Mouse (Mus musculus): Measurements from ENCODE around the gene Serpina1f. TPM values are rescaled to one million over a fixed set of nuclear protein-coding genes. Genes with fewer than 3 reads are reported as not detected.
"Not testable (repeated sequence)": the region's sequence is repeated elsewhere in the genome, so short reads cannot be mapped to it uniquely, and the experiment has no call there.

Serpina1f gene
- polyA plus RNA-seq, 1 experiment from 2014 or later, result not detected

DNA sequence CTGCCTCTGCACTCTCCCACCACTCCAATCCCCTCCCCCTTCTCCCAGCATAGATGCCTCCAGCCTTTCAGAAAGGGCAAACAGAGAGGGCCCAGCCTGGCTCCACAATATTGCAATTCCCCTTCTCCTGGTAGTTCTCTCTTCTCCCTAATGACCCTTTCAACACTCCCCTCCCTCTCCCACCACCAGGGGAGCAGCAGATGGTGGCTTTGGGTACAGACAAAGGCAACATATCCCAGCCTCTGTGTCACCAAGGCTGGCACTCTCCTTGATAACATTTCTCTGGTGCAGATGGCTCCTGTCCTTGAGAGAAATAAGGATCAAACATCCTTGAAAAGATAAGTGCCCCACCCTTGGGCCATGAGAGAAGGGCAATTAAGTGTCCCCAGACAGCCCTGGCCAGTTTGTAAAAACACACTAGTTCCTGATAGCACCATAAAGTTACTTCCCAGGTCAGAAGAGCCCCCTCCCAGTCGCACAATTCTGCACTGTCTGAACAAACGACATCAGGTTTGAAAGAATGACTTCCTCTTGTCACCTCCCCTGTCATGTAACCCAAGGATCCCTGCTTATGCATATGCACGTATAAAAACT, 7.0 kb downstream of the Serpina1f start:
- Histone ChIP-seq H3K27me3 (ENCODE audit: control insufficient read depth, insufficient read depth, low read length) (no peaks in the 10 kb centered on the region), H3K9me3 (ENCODE audit: control insufficient read depth, low read length) (no peaks in the 10 kb centered on the region), H3K27ac (ENCODE audit: low read depth, low read length) (no peak overlapping the region), H3K4me3 (ENCODE audit: low read depth, low read length) (no peak overlapping the region), H3K4me2 (no peak overlapping the region), H3K4me1 (ENCODE audit: control insufficient read depth, insufficient read depth, low read length) (no peaks in the 10 kb centered on the region), H3K36me3 (ENCODE audit: control insufficient read depth, insufficient read depth, low read length) (no peaks in the 10 kb centered on the region), H3K9ac (ENCODE audit: low read length) (no peak overlapping the region)
- 0 out of 2 replicates have a peak, but pooled peaks have one; percentile 47 for ATAC-seq (ENCODE audit: low FRiP score)
- 71% methylated on average over 3 of the region's 3 CpGs for WGBS
- peak; percentile 78 for DNase-seq (ENCODE audit: low spot score, missing footprints)

DNA sequence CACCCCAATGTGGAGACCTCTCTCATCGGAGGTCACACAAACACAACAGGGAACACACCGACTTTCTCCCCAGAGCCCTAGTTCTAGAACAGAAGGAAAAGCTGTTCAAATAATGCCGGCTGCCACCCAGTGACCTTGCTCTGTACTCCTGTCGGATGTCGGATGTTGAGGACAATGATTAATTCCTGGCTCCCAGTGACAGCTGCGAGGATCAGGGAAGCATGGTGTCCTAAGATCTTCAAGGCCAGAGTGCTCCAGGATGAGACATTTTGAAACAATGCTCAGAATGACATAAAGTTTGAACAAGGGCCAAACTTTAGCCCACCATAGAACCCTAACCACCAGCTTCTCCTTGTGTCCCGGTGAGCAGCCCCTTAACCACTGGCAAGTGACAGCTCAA, 8.3 kb downstream of the Serpina1f start:
- Histone ChIP-seq H3K27ac (ENCODE audit: low read depth, low read length) (no peak overlapping the region), H3K9me3 (ENCODE audit: control insufficient read depth, low read length) (no peaks in the 10 kb centered on the region), H3K27me3 (ENCODE audit: control insufficient read depth, insufficient read depth, low read length) (no peaks in the 10 kb centered on the region), H3K9ac (ENCODE audit: low read length) (no peak overlapping the region), H3K4me3 (ENCODE audit: low read depth, low read length) (no peak overlapping the region), H3K36me3 (ENCODE audit: control insufficient read depth, insufficient read depth, low read length) (no peaks in the 10 kb centered on the region), H3K4me2 (no peak overlapping the region), H3K4me1 (ENCODE audit: control insufficient read depth, insufficient read depth, low read length) (no peaks in the 10 kb centered on the region)
- DNase-seq (ENCODE audit: low spot score, missing footprints), result peak; percentile 81
- 69% methylated on average over 7 of the region's 7 CpGs for WGBS
- ATAC-seq (ENCODE audit: low FRiP score), result 0 out of 2 replicates have a peak, but pooled peaks have one; percentile 31

DNA sequence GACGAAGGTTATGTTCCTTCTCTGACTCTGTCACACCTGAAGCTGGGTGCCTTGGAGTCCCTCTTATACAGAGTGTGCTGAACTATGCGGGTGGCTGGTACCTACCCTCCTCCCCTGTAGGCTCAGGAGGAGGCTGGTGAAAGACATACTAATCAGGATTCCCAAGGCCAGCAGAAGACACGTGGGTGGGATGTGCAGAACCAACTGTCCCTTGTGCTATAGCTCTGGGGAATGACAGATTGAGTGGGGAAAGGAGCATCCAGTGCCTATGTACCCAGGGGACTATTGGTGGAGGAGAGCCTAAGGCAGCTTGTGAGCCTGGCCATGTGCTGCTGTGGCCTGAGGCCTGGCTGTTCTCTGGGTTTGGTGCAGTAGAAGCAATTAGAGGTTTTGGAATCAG, 9.3 kb downstream of the Serpina1f start:
- Histone ChIP-seq H3K9ac (ENCODE audit: low read length) (no peak overlapping the region), H3K9me3 (ENCODE audit: control insufficient read depth, low read length) (no peaks in the 10 kb centered on the region), H3K4me3 (ENCODE audit: low read depth, low read length) (no peak overlapping the region), H3K36me3 (ENCODE audit: control insufficient read depth, insufficient read depth, low read length) (no peaks in the 10 kb centered on the region), H3K4me1 (ENCODE audit: control insufficient read depth, insufficient read depth, low read length) (no peaks in the 10 kb centered on the region), H3K4me2 (no peak overlapping the region), H3K27me3 (ENCODE audit: control insufficient read depth, insufficient read depth, low read length) (no peaks in the 10 kb centered on the region), H3K27ac (ENCODE audit: low read depth, low read length) (no peak overlapping the region)
- no peak for DNase-seq (ENCODE audit: low spot score, missing footprints)
- ATAC-seq (ENCODE audit: low FRiP score), result no peak
- 73% methylated on average over 3 of the region's 3 CpGs for WGBS

DNA sequence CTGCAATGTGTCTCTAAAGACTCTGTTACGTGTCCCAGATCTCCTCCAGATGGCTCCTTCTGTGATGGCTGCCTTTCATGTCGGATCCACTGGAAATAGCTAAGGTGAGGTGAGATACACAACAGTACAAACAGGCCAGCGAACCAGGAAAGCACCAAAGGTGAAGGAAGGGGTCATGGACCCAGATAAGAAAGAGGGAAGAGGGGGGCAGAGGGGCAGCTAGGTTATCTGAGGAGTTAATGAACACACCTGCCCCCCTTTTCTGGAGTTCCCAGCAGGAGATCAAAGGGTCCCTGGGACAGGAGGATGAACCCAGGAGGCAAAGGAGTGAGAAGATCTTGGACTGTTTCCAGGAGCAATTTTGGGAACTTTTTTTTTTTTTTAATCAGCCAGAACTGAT, 9.9 kb downstream of the Serpina1f start:
- WGBS, result 82% methylated on average over 3 of the region's 3 CpGs
- H3K36me3 ChIP-seq (ENCODE audit: control insufficient read depth, insufficient read depth, low read length), result no peaks in the 10 kb centered on the region
- DNase-seq (ENCODE audit: low spot score, missing footprints) (no peak), ATAC-seq (ENCODE audit: low FRiP score) (no peak)
- no peaks in the 10 kb centered on the region for H3K27me3 ChIP-seq (ENCODE audit: control insufficient read depth, insufficient read depth, low read length)
- no peak overlapping the region for H3K27ac ChIP-seq (ENCODE audit: low read depth, low read length)
- H3K9me3 ChIP-seq (ENCODE audit: control insufficient read depth, low read length), result no peaks in the 10 kb centered on the region
- H3K4me2 ChIP-seq, result no peak overlapping the region
- no peaks in the 10 kb centered on the region for H3K4me1 ChIP-seq (ENCODE audit: control insufficient read depth, insufficient read depth, low read length)
- H3K9ac ChIP-seq (ENCODE audit: low read length), result no peak overlapping the region
- no peak overlapping the region for H3K4me3 ChIP-seq (ENCODE audit: low read depth, low read length)

DNA sequence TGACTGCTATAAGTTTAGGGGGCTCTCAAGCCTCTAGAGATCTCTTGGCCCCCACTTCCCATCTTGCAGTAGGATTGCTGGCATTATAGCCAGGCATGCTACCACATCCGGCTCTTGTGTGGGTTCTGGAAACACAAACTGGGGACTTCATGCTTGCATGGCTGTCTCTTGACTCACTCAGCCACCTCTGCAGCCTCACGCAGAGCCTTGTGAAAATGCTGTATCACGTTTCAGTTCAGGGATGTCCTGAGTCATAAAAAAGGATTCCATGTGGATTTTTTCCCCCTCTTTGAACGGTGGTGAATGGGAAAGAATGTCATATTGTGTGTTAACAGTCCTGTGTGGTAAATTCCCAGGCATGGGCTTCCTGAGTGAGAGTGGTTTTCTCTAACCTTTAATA, 11.6 kb downstream of the Serpina1f start:
- H3K4me2 ChIP-seq, result no peak overlapping the region
- no peaks in the 10 kb centered on the region for H3K27me3 ChIP-seq (ENCODE audit: control insufficient read depth, insufficient read depth, low read length)
- H3K9ac ChIP-seq (ENCODE audit: low read length), result no peak overlapping the region
- H3K9me3 ChIP-seq (ENCODE audit: control insufficient read depth, low read length), result no peaks in the 10 kb centered on the region
- 63% methylated on average over 4 of the region's 4 CpGs for WGBS
- DNase-seq (ENCODE audit: low spot score, missing footprints), result no peak
- no peaks in the 10 kb centered on the region for H3K36me3 ChIP-seq (ENCODE audit: control insufficient read depth, insufficient read depth, low read length)
- no peaks in the 10 kb centered on the region for H3K4me1 ChIP-seq (ENCODE audit: control insufficient read depth, insufficient read depth, low read length)
- no peak overlapping the region for H3K27ac ChIP-seq (ENCODE audit: low read depth, low read length)
- no peak overlapping the region for H3K4me3 ChIP-seq (ENCODE audit: low read depth, low read length)
- ATAC-seq (ENCODE audit: low FRiP score), result no peak

DNA sequence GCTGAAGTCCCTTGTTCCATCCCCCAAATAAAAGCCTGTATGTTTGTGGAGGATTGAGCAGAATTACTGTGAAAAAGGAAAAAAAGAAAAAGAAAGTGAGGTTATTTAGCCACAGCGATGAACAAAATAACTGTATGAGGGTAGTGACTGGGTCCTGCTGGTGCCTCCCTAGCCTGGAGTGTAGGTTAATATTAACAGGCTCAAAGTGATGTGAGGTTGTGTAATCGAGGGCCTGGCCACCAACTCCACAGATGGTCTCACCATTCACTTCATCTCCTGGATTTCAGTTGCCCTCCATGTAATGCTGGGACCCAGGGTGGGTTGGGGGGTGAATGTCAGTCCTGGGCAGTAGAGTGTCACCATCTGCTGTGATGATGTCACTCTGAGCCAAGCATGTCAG, 13.6 kb downstream of the Serpina1f start:
- no peak overlapping the region for H3K4me2 ChIP-seq

DNA sequence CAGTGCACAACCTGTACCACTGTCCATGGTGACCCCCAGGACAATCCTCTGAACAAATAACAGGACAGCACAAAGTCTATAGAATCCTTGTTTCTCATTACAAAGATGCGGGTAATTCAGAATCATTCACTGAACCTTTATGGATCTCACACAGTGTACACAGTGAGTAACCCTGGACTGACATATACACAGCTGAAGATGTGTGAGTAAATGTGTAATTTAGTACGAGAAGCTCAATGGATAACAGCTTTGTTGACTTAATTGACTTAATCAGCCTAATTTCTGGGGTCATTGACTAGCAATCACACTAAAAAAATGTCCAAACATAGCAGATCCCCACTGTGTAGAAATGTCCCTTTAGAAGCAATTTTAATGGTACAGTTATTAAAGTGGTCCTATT, 14.2 kb downstream of the Serpina1f start:
- no peaks in the 10 kb centered on the region for H3K4me1 ChIP-seq (ENCODE audit: control insufficient read depth, insufficient read depth, low read length)
- no peak overlapping the region for H3K9ac ChIP-seq (ENCODE audit: low read length)
- 82% methylated on average over 2 of the region's 2 CpGs for WGBS
- H3K4me3 ChIP-seq (ENCODE audit: low read depth, low read length), result no peak overlapping the region
- H3K27ac ChIP-seq (ENCODE audit: low read depth, low read length), result no peak overlapping the region
- DNase-seq (ENCODE audit: low spot score, missing footprints) (no peak), ATAC-seq (ENCODE audit: low FRiP score) (no peak)
- H3K4me2 ChIP-seq, result no peak overlapping the region
- no peaks in the 10 kb centered on the region for H3K27me3 ChIP-seq (ENCODE audit: control insufficient read depth, insufficient read depth, low read length)
- H3K9me3 ChIP-seq (ENCODE audit: control insufficient read depth, low read length), result no peaks in the 10 kb centered on the region
- H3K36me3 ChIP-seq (ENCODE audit: control insufficient read depth, insufficient read depth, low read length), result no peaks in the 10 kb centered on the region

More for the DNA sequence above, 13.6 kb downstream of the Serpina1f start:
- Histone ChIP-seq H3K4me3 (ENCODE audit: low read depth, low read length) (no peak overlapping the region), H3K9ac (ENCODE audit: low read length) (no peak overlapping the region), H3K36me3 (ENCODE audit: control insufficient read depth, insufficient read depth, low read length) (no peaks in the 10 kb centered on the region), H3K9me3 (ENCODE audit: control insufficient read depth, low read length) (no peaks in the 10 kb centered on the region), H3K27ac (ENCODE audit: low read depth, low read length) (no peak overlapping the region), H3K4me1 (ENCODE audit: control insufficient read depth, insufficient read depth, low read length) (no peaks in the 10 kb centered on the region), H3K27me3 (ENCODE audit: control insufficient read depth, insufficient read depth, low read length) (no peaks in the 10 kb centered on the region)
- ATAC-seq (ENCODE audit: low FRiP score) (no peak), DNase-seq (ENCODE audit: low spot score, missing footprints) (no peak)
- WGBS, result 79% methylated on average over 2 of the region's 2 CpGs

DNA sequence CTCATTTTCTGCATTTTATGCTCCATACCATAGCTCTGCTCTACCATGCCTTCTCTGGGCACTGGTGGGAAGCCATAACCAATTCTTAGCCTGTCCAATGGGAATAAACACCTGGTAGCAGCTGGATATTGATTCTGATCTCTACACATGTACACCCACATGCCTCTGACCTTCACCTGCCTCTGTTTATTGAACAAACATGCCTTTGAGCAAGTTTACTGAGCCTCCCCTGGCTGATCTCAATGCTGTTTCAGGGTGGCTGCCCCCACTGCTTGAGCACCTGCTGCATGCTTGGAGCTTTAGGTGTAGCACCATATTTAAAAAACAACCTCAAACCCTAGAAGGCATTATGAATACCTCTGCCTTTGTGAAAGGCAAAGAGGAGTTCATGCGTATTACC, 15.5 kb downstream of the Serpina1f start:
- not testable (repeated sequence) for DNase-seq (ENCODE audit: low spot score, missing footprints)

DNA sequence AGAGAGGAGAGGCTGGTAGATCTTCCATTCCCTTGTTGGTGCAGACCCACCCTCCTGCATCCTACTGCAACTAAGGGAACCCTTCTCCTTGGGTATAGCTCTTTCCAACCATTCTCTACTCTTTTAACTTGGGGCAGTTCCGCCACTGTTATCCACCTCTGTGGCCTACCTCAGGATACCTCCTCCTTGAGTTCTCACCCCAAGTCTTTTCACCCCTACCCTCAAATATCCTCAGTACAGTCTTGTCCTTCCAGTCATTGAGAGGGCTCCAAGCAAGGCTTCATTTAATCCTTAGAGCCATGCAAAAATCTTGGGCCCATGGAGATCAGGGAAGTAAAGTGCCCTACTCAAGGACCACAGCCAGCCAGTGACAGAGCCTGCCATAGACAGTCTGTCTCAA, 19.3 kb downstream of the Serpina1f start, which contains the start of gene Serpina16:
Gene Serpina16 (minus strand): TSS at position 101 of the 400 bp plus-strand sequence.
- Histone ChIP-seq H3K9me3 (ENCODE audit: control insufficient read depth, low read length) (no peaks in the 10 kb centered on the region), H3K4me3 (ENCODE audit: low read depth, low read length) (no peak within 1 kb of the TSS), H3K9ac (ENCODE audit: low read length) (no peak within 1 kb of the TSS), H3K36me3 (ENCODE audit: control insufficient read depth, insufficient read depth, low read length) (no peaks in the 10 kb centered on the region), H3K4me2 (no peak within 1 kb of the TSS), H3K27me3 (ENCODE audit: control insufficient read depth, insufficient read depth, low read length) (no peaks in the 10 kb centered on the region), H3K4me1 (ENCODE audit: control insufficient read depth, insufficient read depth, low read length) (no peaks in the 10 kb centered on the region), H3K27ac (ENCODE audit: low read depth, low read length) (no peak within 1 kb of the TSS)
- WGBS, result 95% methylated on average over 1 of the region's 1 CpGs
- no peak for DNase-seq (ENCODE audit: low spot score, missing footprints)
- no peak for ATAC-seq (ENCODE audit: low FRiP score)

More for the DNA sequence above, 15.5 kb downstream of the Serpina1f start:
- H3K27me3 ChIP-seq (ENCODE audit: control insufficient read depth, insufficient read depth, low read length); H3K4me1 ChIP-seq (ENCODE audit: control insufficient read depth, insufficient read depth, low read length); H3K9me3 ChIP-seq (ENCODE audit: control insufficient read depth, low read length); H3K4me3 ChIP-seq (ENCODE audit: low read depth, low read length); H3K9ac ChIP-seq (ENCODE audit: low read length); ATAC-seq (ENCODE audit: low FRiP score); H3K36me3 ChIP-seq (ENCODE audit: control insufficient read depth, insufficient read depth, low read length); H3K27ac ChIP-seq (ENCODE audit: low read depth, low read length); H3K4me2 ChIP-seq: not testable (repeated sequence)
- WGBS, result 100% methylated on average over 1 of the region's 1 CpGs

All from midbrain, embryonic 11.5 days (tissue).